Mouse (Mus musculus) A20 (cell line): ENCODE measurements around the gene Prpf4.

Experiments used
- DNase-seq: peaks from one replicate; pipeline ENCODE4 v3.0.0-alpha.2; 2011; ENCODE audit warnings: low read depth, low spot score

Gene Prpf4

DNA sequence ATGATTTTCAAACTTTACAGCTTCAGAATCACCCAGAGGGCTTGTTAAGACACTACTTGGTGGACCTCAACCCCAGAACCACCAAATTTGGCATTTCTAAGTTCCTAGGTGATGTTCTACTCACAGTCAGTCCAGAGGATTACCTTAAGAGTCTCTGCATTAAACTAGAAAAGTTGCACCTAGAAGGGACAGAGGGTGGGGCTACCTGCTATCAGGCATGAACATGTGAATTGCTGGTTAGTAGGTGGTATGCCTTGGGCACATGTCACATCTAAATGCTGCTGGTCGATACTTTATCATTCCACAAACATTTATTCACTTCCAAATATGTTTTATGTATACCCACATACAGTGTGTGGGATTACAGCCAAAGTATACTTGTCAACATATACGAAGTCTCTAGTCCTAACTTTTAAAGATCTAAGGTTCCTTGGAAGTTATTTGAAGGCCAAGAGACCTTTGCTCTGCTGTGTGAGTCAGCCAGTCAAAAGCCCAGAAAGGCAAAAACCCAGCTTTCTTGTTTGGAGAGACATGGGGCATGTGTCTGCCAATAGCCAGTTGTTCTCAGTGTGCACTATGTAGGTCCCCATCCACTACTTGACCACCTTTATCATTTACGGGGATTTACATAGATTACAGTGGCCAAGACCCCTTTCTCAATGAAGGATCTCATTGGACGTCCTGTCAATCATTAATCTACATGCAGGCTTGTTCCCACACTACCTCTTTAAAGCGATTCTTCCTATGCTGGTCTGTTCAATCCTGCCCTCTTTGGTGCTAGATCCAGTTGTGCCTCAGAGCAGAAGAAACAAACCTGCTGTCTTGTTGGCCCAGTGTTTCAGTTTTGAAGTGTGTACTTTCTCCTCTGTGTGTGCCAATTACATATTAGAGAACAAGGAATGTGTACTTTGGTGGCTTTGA lies 18.7 kb upstream of the Prpf4 start:
- DNase-seq = no peak

DNA sequence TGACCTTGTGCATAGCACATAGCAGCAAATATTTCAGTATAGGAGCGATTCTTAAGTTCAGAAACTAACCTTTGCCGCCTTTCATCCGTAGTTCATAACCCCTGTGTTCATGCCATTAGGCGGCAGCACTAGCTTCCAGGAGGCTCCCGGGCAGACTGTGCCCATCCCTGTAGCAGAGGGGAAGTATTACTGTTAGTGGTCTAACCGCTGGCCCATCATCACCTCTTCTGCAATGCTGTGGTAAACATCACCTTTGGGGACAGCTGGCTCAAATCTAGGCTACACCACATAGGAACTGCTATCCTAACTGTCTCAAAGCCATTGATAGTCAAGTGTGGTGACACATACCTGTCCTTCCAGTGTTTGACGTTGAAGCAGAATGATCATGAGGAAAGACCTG lies 16.7 kb upstream of the Prpf4 start:
- DNase-seq = no peak

DNA sequence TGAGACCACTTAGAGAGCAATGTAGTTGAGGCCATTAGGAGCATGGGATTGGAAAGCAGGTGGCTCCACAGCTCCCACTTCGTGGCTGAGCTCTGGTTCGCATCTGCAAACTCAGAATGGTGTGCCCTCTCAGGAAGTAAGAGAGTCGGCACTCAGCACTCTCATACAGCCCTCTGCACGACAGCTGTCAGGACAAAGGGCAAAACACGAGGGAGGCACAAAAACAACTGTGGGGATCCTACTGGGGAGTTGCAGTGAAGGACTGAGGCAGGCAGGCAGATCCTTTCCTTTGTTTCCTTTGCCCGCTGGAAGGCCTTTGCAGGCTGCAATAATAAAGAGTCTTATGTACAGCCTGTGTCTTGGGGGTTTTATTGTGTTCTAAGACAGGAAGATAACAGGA lies 15.1 kb upstream of the Prpf4 start:
- no peak for DNase-seq

DNA sequence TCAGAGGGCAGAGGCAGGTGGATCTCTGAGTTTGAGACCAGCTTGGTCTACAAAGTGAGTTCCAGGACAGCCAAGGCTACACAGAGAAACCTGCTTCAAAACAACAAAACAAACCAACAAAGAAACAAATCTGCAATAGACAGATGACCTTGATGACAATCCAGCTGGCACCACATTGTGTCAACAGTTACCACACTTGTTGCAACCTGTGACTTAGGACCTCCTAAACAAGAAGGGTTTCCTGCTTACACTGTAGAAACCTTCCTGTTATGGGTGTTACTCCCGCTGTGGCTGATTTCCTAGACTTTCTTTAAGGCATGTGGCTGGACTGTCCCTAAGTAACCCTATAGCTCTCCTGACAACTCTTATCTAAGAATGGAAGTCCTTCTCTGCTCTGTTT lies 12.8 kb upstream of the Prpf4 start:
- DNase-seq = no peak

- DNase-seq = no peak
Measured at GRCm38 (mm10) chr4:62397616-62398365, 10.8 kb upstream of the Prpf4 start.

GRCm38 (mm10) chr4:62398956-62399355 lies 9.6 kb upstream of the Prpf4 start:
- DNase-seq = no peak

DNA sequence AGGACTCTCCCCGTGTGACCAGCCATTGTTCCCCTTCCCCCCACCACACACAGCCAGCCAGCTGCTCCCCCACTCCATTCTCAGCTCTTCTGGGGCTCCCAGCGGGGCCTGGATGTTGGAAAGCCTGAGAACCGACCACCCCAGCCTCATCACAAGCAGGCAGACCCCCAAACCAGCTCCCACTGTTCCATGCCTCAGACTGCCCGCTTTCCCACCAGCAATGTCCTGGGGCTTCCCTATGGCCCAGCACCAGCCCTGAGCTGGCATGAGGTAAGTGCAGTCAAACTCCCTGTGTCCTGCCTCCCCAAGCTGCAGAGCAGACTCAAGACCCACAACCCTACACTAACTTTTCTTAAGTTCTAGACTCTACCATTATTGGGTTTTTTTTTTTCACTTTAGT lies 2.5 kb upstream of the Prpf4 start:
- DNase-seq = no peak

- peak; percentile 69 for DNase-seq
Measured at GRCm38 (mm10) chr4:62407730-62408582, 641 bp upstream of the Prpf4 start.

GRCm38 (mm10) chr4:62409615-62410014 lies 1.0 kb downstream of the Prpf4 start:
- DNase-seq = peak; percentile 20

- no peak for DNase-seq
Measured at GRCm38 (mm10) chr4:62410325-62410724, 1.7 kb downstream of the Prpf4 start.

- DNase-seq = no peak
Measured at GRCm38 (mm10) chr4:62411606-62412005, 3.0 kb downstream of the Prpf4 start.

DNA sequence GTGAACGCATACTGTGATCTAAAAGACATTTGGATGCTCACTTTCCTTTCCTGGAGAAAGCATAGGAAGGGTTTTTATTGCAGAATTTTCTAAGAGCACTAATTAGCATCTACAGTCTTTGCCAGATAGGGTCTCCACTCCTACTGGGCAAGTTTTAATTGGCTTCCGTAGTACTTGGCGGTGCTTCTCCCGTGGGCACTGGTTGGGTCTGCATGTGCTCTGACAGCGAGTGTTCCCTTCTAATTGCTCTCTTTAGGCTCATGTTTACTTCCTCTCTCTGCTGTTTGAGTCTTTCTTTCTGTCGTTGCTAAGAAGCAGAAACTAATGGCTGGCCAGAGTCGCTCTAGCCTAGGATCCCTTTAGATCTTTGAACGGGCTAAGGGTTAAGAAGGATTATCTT lies 9.9 kb downstream of the Prpf4 start:
- no peak for DNase-seq

GRCm38 (mm10) chr4:62419091-62419490 lies 10.5 kb downstream of the Prpf4 start:
- DNase-seq = no peak

- no peak for DNase-seq
Measured at GRCm38 (mm10) chr4:62425891-62426290, 17.3 kb downstream of the Prpf4 start.

DNA sequence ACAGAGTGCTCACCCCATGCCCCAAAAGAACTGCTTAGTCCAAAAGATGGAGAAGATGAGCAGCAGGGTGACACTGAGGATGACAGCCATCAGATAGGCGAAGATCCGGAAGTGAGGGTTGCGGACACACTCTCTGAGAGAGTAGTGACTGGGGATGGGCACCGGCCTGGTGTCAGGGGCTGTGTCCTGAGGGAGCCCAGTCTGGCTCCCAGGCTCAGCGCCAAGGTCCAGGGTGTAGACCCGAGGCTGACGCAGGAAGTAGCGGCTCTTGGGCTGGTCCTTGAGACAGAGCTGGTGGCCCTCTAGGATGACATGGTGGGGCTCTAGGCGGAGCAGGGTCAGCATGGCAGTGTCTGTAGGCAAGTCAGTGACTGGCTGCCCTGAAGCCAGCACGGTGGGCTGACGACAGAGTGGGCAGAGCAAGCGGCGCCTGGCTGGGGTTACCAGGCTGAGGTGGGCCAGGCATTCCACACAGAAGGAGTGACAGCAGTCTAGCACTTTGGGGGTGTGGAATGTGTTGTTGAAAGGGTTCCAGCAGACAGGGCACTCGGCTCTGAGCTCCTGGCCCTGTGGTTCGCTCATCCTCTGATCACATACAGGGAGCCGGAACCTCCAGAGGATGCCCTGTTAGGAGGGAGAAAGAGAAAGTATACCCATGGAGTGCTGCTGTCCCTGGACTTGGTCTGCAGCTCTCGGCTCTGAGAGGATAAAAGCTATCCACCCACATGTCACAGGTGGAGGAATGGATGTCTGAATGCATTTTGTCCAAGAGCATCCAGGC lies 19.6 kb downstream of the Prpf4 start:
- no peak for DNase-seq

DNA sequence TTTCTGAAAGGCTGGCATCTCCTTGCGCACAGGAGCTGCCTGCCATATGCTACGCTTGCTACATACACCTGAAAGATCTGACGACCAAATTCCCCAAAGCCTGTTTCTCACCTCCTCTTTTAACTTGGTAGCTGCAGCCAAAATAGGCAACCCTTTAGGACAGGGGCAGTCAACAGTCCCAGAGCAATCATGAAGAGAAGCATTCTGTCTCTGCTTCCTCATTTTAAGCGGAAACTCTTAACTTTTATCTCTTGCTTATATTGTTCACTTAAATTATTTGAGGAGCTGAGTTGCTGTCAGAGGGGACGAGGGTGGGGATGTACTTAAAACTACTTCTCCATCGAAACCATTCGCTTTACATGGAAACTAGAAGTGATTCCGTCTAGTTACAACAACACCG lies 21.0 kb downstream of the Prpf4 start:
- peak; percentile 67 for DNase-seq

DNA sequence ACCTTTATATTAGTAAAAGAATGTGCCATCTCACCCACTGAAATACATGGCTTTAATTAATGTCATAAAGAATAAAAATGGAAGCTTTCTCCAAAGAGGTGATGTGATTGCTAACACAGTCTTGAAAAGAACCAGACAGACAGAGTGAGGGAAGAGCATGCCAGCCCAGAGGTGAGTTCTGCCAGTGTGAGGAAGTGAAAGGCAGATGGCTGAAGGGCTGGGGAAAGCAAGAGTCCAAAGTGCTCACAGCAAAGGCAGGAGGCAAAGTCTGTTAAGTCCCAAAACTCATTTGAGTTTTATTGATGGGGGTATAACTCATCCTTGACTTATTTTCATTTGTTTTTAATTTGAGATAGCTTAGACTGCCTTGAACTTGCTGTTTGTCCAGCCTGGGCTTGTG lies 22.1 kb downstream of the Prpf4 start:
- DNase-seq = peak; percentile 71

GRCm38 (mm10) chr4:62431522-62431921 lies 22.9 kb downstream of the Prpf4 start:
- DNase-seq = peak; percentile 21

- peak; percentile 67 for DNase-seq
Measured at GRCm38 (mm10) chr4:62433939-62434870, 25.6 kb downstream of the Prpf4 start.

DNA sequence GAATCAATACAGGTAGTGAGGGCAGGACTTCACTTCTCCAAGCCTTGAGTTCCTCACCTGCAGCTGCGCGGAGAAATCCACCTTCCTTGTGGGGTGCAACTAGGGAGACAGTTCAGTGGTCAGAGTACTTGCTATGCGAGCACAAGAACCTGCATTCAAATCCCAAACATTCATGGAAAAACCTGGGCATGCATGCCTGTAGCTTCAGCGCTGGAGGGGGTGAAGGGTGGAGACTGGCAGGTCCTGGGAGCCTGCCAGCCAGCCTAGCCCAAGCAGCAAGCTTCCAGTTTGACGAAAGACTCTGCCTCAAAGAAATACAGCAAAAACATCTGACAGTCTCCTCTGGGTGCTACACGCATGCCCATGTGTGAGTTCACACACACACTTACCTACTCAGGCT lies 26.5 kb downstream of the Prpf4 start, which contains the start of gene Rnf183:
Gene Rnf183 (minus strand): TSS at position 172 of the 400 bp plus-strand sequence.
- DNase-seq = peak; percentile 44
